Mouse (Mus musculus) bone marrow, adult 2 months (tissue): ENCODE measurements around the gene Csrp1. TPM values are rescaled to one million over a fixed set of nuclear protein-coding genes. Genes with fewer than 3 reads are reported as not detected.
A peak's percentile ranks its signal among the peaks of the same experiment; 100 is the strongest.

Source experiments
- H3K27ac ChIP-seq: fragments of 200-500 bp; 2 replicates; pipeline ENCODE4 v1.5.1; 2012; ENCODE audit warnings: low read depth, mild to moderate bottlenecking, control low read depth, inconsistent platforms, low read length; ENCODE audit not compliant: control insufficient read depth, poor library complexity, insufficient read depth
- H3K4me1 ChIP-seq: fragments of 200-500 bp; 2 replicates; pipeline ENCODE4 v1.6.1; 2011; ENCODE audit warnings: low read length; ENCODE audit not compliant: control insufficient read depth, insufficient read depth
- H3K4me3 ChIP-seq: fragments of 200-500 bp; replicated peaks from 2 replicates; pipeline ENCODE3; 2011; ENCODE audit warnings: mild to moderate bottlenecking, low read depth, low read length, control low read depth; ENCODE audit not compliant: control insufficient read depth
- CTCF ChIP-seq: fragments of 200-500 bp; IDR thresholded peaks from 2 replicates; pipeline ENCODE4 v1.5.1; 2011; ENCODE audit warnings: low read length, control low read depth; ENCODE audit not compliant: control insufficient read depth, insufficient read depth
- POLR2A ChIP-seq: fragments of 200-500 bp; IDR thresholded peaks from 2 replicates; pipeline ENCODE4 v1.6.1; 2011; ENCODE audit warnings: low read depth, mild to moderate bottlenecking, control low read depth, low read length, borderline replicate concordance; ENCODE audit not compliant: control insufficient read depth
- WGBS: fragments of 180-500 bp; shearing (Covaris S2); methylation state at CpG from one replicate; pipeline ENCODE4 v1.1.7; 2018; 5-methylcytosine and 5-hydroxymethylcytosine counted together
- polyA plus RNA-seq: library from polyadenylated mRNA; stranded (reverse); fragments of >200 nt; gene quantifications from 2 replicates; pipeline ENCODE4 v1.2.4, GENCODE M21; 2011; ENCODE audit warnings: low replicate concordance; ENCODE audit not compliant: missing spikeins, insufficient read depth, insufficient read length

Gene Csrp1
- polyA plus RNA-seq, 1 experiment = 109 TPM

- Histone ChIP-seq H3K4me1 (no peaks in the 10 kb centered on the region), H3K27ac (peak overlapping the region; percentile 53; the same call in 1 of the 2 replicates), H3K4me3 (peak overlapping the region; percentile 40)
- WGBS = 7% methylated on average over 6 of the region's 6 CpGs
- TF ChIP-seq POLR2A (no peak), CTCF (no peak)
These were observed 31.2 kb upstream of the Csrp1 start for GRCm38 (mm10) chr1:135688686-135689085.

- H3K4me3 ChIP-seq = no peak overlapping the region
- H3K27ac ChIP-seq = no peak overlapping the region
- TF ChIP-seq POLR2A (no peak), CTCF (no peak)
- WGBS = 43% methylated on average over 6 of the region's 6 CpGs
- no peaks in the 10 kb centered on the region for H3K4me1 ChIP-seq
These were observed 29.0 kb upstream of the Csrp1 start for GRCm38 (mm10) chr1:135690784-135691416.

GRCm38 (mm10) chr1:135691417-135691815 is 28.4 kb upstream of the Csrp1 start:
- TF ChIP-seq POLR2A (no peak), CTCF (no peak)
- Histone ChIP-seq H3K4me3 (no peak overlapping the region), H3K27ac (0 out of 2 replicates have a peak overlapping the region, but pooled peaks have one; percentile 15), H3K4me1 (no peaks in the 10 kb centered on the region)
- 41% methylated on average over 10 of the region's 10 CpGs for WGBS

- WGBS = 77% methylated on average over 11 of the region's 11 CpGs
- no peak overlapping the region for H3K4me3 ChIP-seq
- no peaks in the 10 kb centered on the region; the same call in 1 of the 2 replicates for H3K4me1 ChIP-seq
- no peak overlapping the region for H3K27ac ChIP-seq
- TF ChIP-seq POLR2A = no peak
- no peak for TF ChIP-seq CTCF
These were observed 25.7 kb upstream of the Csrp1 start for GRCm38 (mm10) chr1:135694181-135694580.

- TF ChIP-seq CTCF (no peak), POLR2A (no peak)
- H3K4me1 ChIP-seq = peaks cover 1% of the 10 kb centered on the region
- H3K4me3 ChIP-seq = no peak overlapping the region
- 78% methylated on average over 4 of the region's 4 CpGs for WGBS
- no peak overlapping the region for H3K27ac ChIP-seq
These were observed 22.4 kb upstream of the Csrp1 start for GRCm38 (mm10) chr1:135697462-135697861.

- Histone ChIP-seq H3K4me3 (no peak overlapping the region), H3K27ac (no peak overlapping the region), H3K4me1 (peaks cover 1% of the 10 kb centered on the region)
- TF ChIP-seq POLR2A = no peak
- TF ChIP-seq CTCF = no peak
- 74% methylated on average over 6 of the region's 6 CpGs for WGBS
These were observed 21.8 kb upstream of the Csrp1 start for GRCm38 (mm10) chr1:135698046-135698445.

- Histone ChIP-seq H3K4me3 (no peak overlapping the region), H3K4me1 (peaks cover 1% of the 10 kb centered on the region), H3K27ac (no peak overlapping the region)
- 82% methylated on average over 11 of the region's 11 CpGs for WGBS
- TF ChIP-seq CTCF (no peak), POLR2A (no peak)
These were observed 21.4 kb upstream of the Csrp1 start for GRCm38 (mm10) chr1:135698451-135698921.

GRCm38 (mm10) chr1:135698996-135699705 is 20.7 kb upstream of the Csrp1 start:
- 35% methylated on average over 29 of the region's 29 CpGs for WGBS
- no peak overlapping the region for H3K27ac ChIP-seq
- TF ChIP-seq CTCF (peak; percentile 54), POLR2A (no peak)
- no peak overlapping the region for H3K4me3 ChIP-seq
- peaks cover 1% of the 10 kb centered on the region for H3K4me1 ChIP-seq
